Mouse (Mus musculus): ENCODE results near the gene Ube2r2. TPM values are rescaled to one million over a fixed set of nuclear protein-coding genes. Genes with fewer than 3 reads are reported as not detected.

The Ube2r2 gene
- polyA plus RNA-seq, 1 experiment = 130 TPM

DNA sequence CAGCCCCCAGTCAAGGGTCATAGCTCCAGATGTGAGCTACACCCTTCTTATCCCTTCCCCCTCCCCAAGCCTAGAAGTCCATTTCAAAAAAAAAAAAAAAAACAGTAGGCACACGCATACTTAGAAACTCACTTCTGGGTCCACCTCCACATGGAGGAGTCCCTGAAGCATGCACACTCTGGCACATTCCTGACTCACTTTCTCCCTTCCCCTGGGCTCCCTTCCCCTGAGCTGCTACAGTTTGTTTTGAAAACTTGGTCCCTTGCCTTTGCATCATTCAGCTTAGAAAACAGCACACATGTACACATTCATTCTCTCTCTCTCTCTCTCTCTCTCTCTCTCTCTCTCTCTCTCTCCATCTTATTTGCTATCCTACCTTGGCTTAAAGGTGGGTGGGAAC is 42.6 kb upstream of the Ube2r2 start:
- H3K4me1 ChIP-seq (ENCODE audit: control insufficient read depth, insufficient read depth, low read length) = peaks cover 10% of the 10 kb centered on the region

DNA sequence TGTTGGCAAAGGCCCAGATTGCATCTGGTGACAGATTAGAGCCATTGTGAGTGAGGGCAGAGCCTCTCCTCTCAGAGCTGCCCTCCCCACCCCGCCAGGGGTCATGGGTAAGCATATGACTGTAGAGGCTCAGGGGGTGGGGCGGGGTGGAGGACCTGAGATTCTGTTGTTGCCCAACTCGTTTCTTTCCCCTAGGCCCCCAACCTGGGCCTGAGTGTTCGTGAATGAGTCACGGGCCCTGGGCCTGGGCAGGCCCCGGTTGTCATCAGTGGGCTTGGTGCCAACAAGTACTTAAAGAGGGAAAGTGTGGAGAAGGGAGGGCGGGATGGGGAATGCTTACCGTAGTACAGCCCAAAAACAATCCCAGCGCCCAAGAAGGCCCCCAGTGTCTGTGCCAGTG is 41.2 kb upstream of the Ube2r2 start:
- Histone ChIP-seq H3K9ac (ENCODE audit: low read depth, poor library complexity, severe bottlenecking) (no peak overlapping the region), H3K36me3 (ENCODE audit: control insufficient read depth, insufficient read depth, low read length, poor library complexity, severe bottlenecking) (no peaks in the 10 kb centered on the region), H3K4me3 (ENCODE audit: low read depth, low read length) (no peak overlapping the region), H3K27ac (ENCODE audit: insufficient read depth, low read length) (no peak overlapping the region), H3K9me3 (replicated peaks; ENCODE audit: control insufficient read depth, insufficient read depth, low read length, poor library complexity, severe bottlenecking) (no peaks in the 10 kb centered on the region), H3K27me3 (ENCODE audit: control insufficient read depth, insufficient read depth, low read length, poor library complexity, severe bottlenecking) (no peaks in the 10 kb centered on the region), H3K4me1 (ENCODE audit: control insufficient read depth, insufficient read depth, low read length) (peaks cover 9% of the 10 kb centered on the region)
- TF ChIP-seq EP300 (IDR thresholded peaks at IDR 0.05; ENCODE audit: insufficient read depth, low read depth, low read length) (no peak), CTCF (IDR thresholded peaks at IDR 0.05; ENCODE audit: low read depth, low read length) (no peak), POLR2A (IDR thresholded peaks at IDR 0.05; ENCODE audit: insufficient read depth, low read length) (no peak)

More for the DNA sequence above, 42.6 kb upstream of the Ube2r2 start:
- no peaks in the 10 kb centered on the region for H3K27me3 ChIP-seq (ENCODE audit: control insufficient read depth, insufficient read depth, low read length, poor library complexity, severe bottlenecking)
- H3K36me3 ChIP-seq (ENCODE audit: control insufficient read depth, insufficient read depth, low read length, poor library complexity, severe bottlenecking) = no peaks in the 10 kb centered on the region
- no peak for TF ChIP-seq EP300 (IDR thresholded peaks at IDR 0.05; ENCODE audit: insufficient read depth, low read depth, low read length)
- TF ChIP-seq CTCF (IDR thresholded peaks at IDR 0.05; ENCODE audit: low read depth, low read length) = no peak
- no peak for TF ChIP-seq POLR2A (IDR thresholded peaks at IDR 0.05; ENCODE audit: insufficient read depth, low read length)
- no peaks in the 10 kb centered on the region for H3K9me3 ChIP-seq (replicated peaks; ENCODE audit: control insufficient read depth, insufficient read depth, low read length, poor library complexity, severe bottlenecking)
- H3K27ac ChIP-seq (ENCODE audit: insufficient read depth, low read length) = no peak overlapping the region
- no peak overlapping the region for H3K4me3 ChIP-seq (ENCODE audit: low read depth, low read length)
- no peak overlapping the region for H3K9ac ChIP-seq (ENCODE audit: low read depth, poor library complexity, severe bottlenecking)

DNA sequence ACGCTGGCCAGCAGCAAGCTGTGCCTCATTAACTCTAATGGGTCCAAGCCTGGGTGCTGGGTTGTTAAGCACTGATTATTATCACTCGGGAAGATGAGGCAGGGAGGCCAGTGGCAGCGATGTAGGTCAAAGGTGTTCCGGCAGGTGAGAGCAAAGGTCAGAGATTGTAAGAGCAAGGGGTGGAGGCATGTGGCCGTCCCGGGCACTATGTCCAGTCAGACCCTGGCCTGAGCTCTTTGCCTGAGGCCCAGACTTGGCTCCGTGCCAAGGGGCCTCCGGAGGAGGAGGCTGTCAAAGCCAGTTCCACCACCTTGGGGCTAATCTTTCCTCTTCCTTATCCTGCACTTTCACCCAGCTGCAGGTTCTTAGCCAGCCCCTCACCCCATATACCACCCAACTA is 39.4 kb upstream of the Ube2r2 start:
- Histone ChIP-seq H3K9ac (ENCODE audit: low read depth, poor library complexity, severe bottlenecking) (no peak overlapping the region), H3K36me3 (ENCODE audit: control insufficient read depth, insufficient read depth, low read length, poor library complexity, severe bottlenecking) (no peaks in the 10 kb centered on the region), H3K27me3 (ENCODE audit: control insufficient read depth, insufficient read depth, low read length, poor library complexity, severe bottlenecking) (no peaks in the 10 kb centered on the region), H3K4me1 (ENCODE audit: control insufficient read depth, insufficient read depth, low read length) (peaks cover 6% of the 10 kb centered on the region), H3K4me3 (ENCODE audit: low read depth, low read length) (no peak overlapping the region), H3K27ac (ENCODE audit: insufficient read depth, low read length) (no peak overlapping the region), H3K9me3 (replicated peaks; ENCODE audit: control insufficient read depth, insufficient read depth, low read length, poor library complexity, severe bottlenecking) (no peaks in the 10 kb centered on the region)
- TF ChIP-seq EP300 (IDR thresholded peaks at IDR 0.05; ENCODE audit: insufficient read depth, low read depth, low read length) (no peak), POLR2A (IDR thresholded peaks at IDR 0.05; ENCODE audit: insufficient read depth, low read length) (no peak), CTCF (IDR thresholded peaks at IDR 0.05; ENCODE audit: low read depth, low read length) (no peak)

DNA sequence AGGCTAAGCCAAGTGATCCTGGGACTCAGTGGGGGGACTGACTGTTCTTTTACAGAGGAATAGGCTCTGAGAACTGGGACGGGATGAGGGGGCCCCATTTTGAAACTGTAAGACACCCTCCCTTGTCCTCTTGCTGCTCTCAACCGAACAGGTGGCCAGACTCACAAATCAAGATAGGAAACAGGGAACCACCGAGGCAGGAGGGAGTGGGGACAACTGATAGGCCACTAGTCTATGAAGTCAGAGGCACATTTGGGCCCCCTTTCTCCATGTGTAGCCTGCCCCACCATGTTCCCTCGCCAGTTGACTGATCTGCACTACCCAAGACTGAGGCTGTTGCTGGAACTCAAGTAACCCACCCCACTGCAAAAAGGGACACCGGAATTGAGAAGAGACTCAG is 38.7 kb upstream of the Ube2r2 start:
- Histone ChIP-seq H3K4me1 (ENCODE audit: control insufficient read depth, insufficient read depth, low read length) (peaks cover 3% of the 10 kb centered on the region), H3K9ac (ENCODE audit: low read depth, poor library complexity, severe bottlenecking) (peak overlapping the region; percentile 25; the same call in 1 of the 2 replicates), H3K27me3 (ENCODE audit: control insufficient read depth, insufficient read depth, low read length, poor library complexity, severe bottlenecking) (no peaks in the 10 kb centered on the region), H3K27ac (ENCODE audit: insufficient read depth, low read length) (no peak overlapping the region), H3K4me3 (ENCODE audit: low read depth, low read length) (no peak overlapping the region), H3K36me3 (ENCODE audit: control insufficient read depth, insufficient read depth, low read length, poor library complexity, severe bottlenecking) (no peaks in the 10 kb centered on the region), H3K9me3 (replicated peaks; ENCODE audit: control insufficient read depth, insufficient read depth, low read length, poor library complexity, severe bottlenecking) (no peaks in the 10 kb centered on the region)
- TF ChIP-seq EP300 (IDR thresholded peaks at IDR 0.05; ENCODE audit: insufficient read depth, low read depth, low read length) = no peak
- no peak for TF ChIP-seq CTCF (IDR thresholded peaks at IDR 0.05; ENCODE audit: low read depth, low read length)
- no peak for TF ChIP-seq POLR2A (IDR thresholded peaks at IDR 0.05; ENCODE audit: insufficient read depth, low read length)

DNA sequence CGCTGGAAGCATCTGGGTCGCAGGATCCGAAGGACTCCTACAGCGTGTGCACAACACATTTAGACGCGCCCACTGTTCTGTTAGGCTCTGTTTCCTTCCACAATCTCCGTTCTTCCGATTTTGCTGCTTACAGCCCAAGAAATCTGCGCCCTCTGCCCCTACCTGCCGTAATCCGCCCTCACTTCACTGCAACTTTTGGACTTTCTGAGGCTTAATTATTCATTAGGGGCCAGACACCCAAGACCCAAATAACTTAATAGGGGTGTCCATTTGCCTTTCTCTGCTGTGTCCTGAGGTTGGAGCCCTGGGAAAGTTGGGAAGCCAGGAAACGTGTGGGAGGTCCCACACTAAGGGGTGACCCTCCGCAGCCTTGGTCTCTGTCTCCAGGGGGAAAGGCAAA is 38.2 kb upstream of the Ube2r2 start:
- peak overlapping the region; percentile 25 for H3K9ac ChIP-seq (ENCODE audit: low read depth, poor library complexity, severe bottlenecking)
- H3K27ac ChIP-seq (ENCODE audit: insufficient read depth, low read length) = no peak overlapping the region
- H3K4me1 ChIP-seq (ENCODE audit: control insufficient read depth, insufficient read depth, low read length) = peaks cover 5% of the 10 kb centered on the region
- H3K4me3 ChIP-seq (ENCODE audit: low read depth, low read length) = peak overlapping the region; percentile 51
- H3K9me3 ChIP-seq (replicated peaks; ENCODE audit: control insufficient read depth, insufficient read depth, low read length, poor library complexity, severe bottlenecking) = no peaks in the 10 kb centered on the region
- H3K27me3 ChIP-seq (ENCODE audit: control insufficient read depth, insufficient read depth, low read length, poor library complexity, severe bottlenecking) = no peaks in the 10 kb centered on the region
- TF ChIP-seq EP300 (IDR thresholded peaks at IDR 0.05; ENCODE audit: insufficient read depth, low read depth, low read length) (no peak), POLR2A (IDR thresholded peaks at IDR 0.05; ENCODE audit: insufficient read depth, low read length) (no peak), CTCF (IDR thresholded peaks at IDR 0.05; ENCODE audit: low read depth, low read length) (no peak)
- no peaks in the 10 kb centered on the region for H3K36me3 ChIP-seq (ENCODE audit: control insufficient read depth, insufficient read depth, low read length, poor library complexity, severe bottlenecking)

DNA sequence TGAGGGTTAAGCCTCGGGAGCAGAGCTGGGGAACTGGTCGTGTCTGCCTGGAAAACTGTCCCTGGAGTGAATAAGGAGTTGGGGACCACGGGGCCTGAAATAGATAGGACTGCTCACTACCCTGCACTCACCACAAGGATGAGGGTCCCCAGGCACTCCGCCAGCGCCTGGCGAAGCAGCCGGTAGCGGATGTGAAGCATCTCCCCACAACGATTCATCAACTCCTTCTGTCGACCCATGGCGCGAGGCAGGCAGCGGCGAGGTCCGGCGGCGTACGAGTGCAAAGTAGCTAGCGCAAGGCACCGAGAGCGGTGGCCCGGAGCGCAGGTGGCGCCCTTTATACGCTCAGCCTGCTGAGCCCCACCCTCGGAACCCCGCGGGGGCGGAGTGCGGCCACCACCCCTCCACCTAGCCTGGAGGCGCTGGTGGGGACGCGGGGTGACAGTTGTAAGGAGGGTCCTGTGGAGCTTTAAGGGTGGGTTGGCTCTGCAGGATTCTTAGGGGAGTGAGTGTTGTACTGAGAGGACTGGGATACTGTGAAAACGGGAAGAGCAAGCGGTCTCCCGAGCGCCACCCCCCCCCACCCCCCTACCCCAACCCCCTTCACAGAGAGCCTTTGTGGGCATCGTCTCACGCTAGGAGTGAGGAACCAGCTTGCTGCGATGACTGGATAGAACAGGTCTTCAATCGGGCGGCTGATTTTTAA is 37.5 kb upstream of the Ube2r2 start, which contains the start of gene Aqp3:
Gene Aqp3, minus strand, starts transcription at position 313 of the 706 bp plus-strand sequence.
- peak within 1 kb of the TSS; percentile 25 for H3K9ac ChIP-seq (ENCODE audit: low read depth, poor library complexity, severe bottlenecking)
- H3K9me3 ChIP-seq (replicated peaks; ENCODE audit: control insufficient read depth, insufficient read depth, low read length, poor library complexity, severe bottlenecking) = no peaks in the 10 kb centered on the region
- peaks cover 5% of the 10 kb centered on the region for H3K4me1 ChIP-seq (ENCODE audit: control insufficient read depth, insufficient read depth, low read length)
- H3K36me3 ChIP-seq (ENCODE audit: control insufficient read depth, insufficient read depth, low read length, poor library complexity, severe bottlenecking) = no peaks in the 10 kb centered on the region
- peak within 1 kb of the TSS; percentile 51 for H3K4me3 ChIP-seq (ENCODE audit: low read depth, low read length)
- TF ChIP-seq EP300 (IDR thresholded peaks at IDR 0.05; ENCODE audit: insufficient read depth, low read depth, low read length) (peak; percentile 71; the same call in 1 of the 2 replicates), POLR2A (IDR thresholded peaks at IDR 0.05; ENCODE audit: insufficient read depth, low read length) (no peak), CTCF (IDR thresholded peaks at IDR 0.05; ENCODE audit: low read depth, low read length) (no peak)
- H3K27me3 ChIP-seq (ENCODE audit: control insufficient read depth, insufficient read depth, low read length, poor library complexity, severe bottlenecking) = no peaks in the 10 kb centered on the region
- H3K27ac ChIP-seq (ENCODE audit: insufficient read depth, low read length) = no peak within 1 kb of the TSS
